Mouse (Mus musculus) CH12.LX (cell line): ENCODE results near the gene Epha2.

Source experiments
- CHD1 ChIP-seq: IDR thresholded peaks from 2 replicates; pipeline ENCODE4 v1.6.1; 2012; ENCODE audit warnings: low read depth, low read length, improper control_type of control experiment, inconsistent platforms
- CTCF ChIP-seq, 2 experiments: IDR thresholded peaks in 1 of 2; conservative IDR thresholded peaks in 1 of 2; 2 replicates each; pipeline ENCODE4 v1.5.1; 2011 to 2012; ENCODE audit warnings: low read depth in 2 of 2, low read length in 2 of 2, improper control_type of control experiment in 1 of 2, inconsistent platforms in 1 of 2, mild to moderate bottlenecking in 1 of 2, moderate library complexity in 1 of 2
- E2F4 ChIP-seq: IDR thresholded peaks from 2 replicates; pipeline ENCODE4 v1.6.1; 2011; ENCODE audit warnings: low read depth, low read length, improper control_type of control experiment; ENCODE audit not compliant: insufficient replicate concordance
- ELF1 ChIP-seq: IDR thresholded peaks from 2 replicates; pipeline ENCODE4 v1.6.1; 2014; ENCODE audit warnings: low read depth, mild to moderate bottlenecking, inconsistent platforms, low read length, improper control_type of control experiment
- EP300 ChIP-seq: IDR thresholded peaks from 2 replicates; pipeline ENCODE4 v1.6.1; 2011; ENCODE audit warnings: low read length, improper control_type of control experiment
- MAFK ChIP-seq: IDR thresholded peaks from 2 replicates; pipeline ENCODE4 v1.6.1; 2011; ENCODE audit warnings: low read length, improper control_type of control experiment; ENCODE audit not compliant: insufficient replicate concordance
- MAX ChIP-seq: IDR thresholded peaks from 2 replicates; pipeline ENCODE4 v1.6.1; 2011; ENCODE audit warnings: low read length, improper control_type of control experiment
- NRF1 ChIP-seq: IDR thresholded peaks from 2 replicates; pipeline ENCODE4 v1.6.1; 2014; ENCODE audit warnings: low read depth, mild to moderate bottlenecking, inconsistent platforms, low read length, improper control_type of control experiment, moderate library complexity
- POLR2A ChIP-seq: IDR thresholded peaks from 2 replicates; pipeline ENCODE4 v1.6.1; 2011; ENCODE audit warnings: low read depth, mild to moderate bottlenecking, improper control_type of control experiment, low read length
- POLR2AphosphoS2 ChIP-seq: IDR thresholded peaks from 2 replicates; pipeline ENCODE4 v1.6.1; 2011; ENCODE audit warnings: low read depth, low read length, improper control_type of control experiment
- SMC3 ChIP-seq: IDR thresholded peaks from 2 replicates; pipeline ENCODE4 v1.6.1; 2011; ENCODE audit warnings: low read depth, low read length, improper control_type of control experiment
- USF2 ChIP-seq: conservative IDR thresholded peaks from 2 replicates; pipeline ENCODE4 v1.6.1; 2011; ENCODE audit warnings: low read depth, low read length, improper control_type of control experiment
- ZNF384 ChIP-seq: IDR thresholded peaks from 2 replicates; pipeline ENCODE4 v1.6.1; 2012; ENCODE audit warnings: low read depth, low read length, improper control_type of control experiment, inconsistent platforms

- TF ChIP-seq ZNF384 = no peak
- no peak for TF ChIP-seq POLR2A
- TF ChIP-seq CTCF (conservative IDR thresholded peaks at IDR 0.05 in 1 of 2, IDR thresholded peaks at IDR 0.05 in 1 of 2; ENCODE audit: low read depth in 2 of 2, low read length in 2 of 2) = no peak
- TF ChIP-seq MAFK = no peak
- TF ChIP-seq CHD1 = no peak
- no peak for TF ChIP-seq EP300
- no peak for TF ChIP-seq MAX
- TF ChIP-seq SMC3 = no peak
- TF ChIP-seq E2F4 = no peak
- no peak for TF ChIP-seq NRF1
- TF ChIP-seq POLR2AphosphoS2 = no peak
- TF ChIP-seq ELF1 = no peak
- no peak for TF ChIP-seq USF2
Measured at GRCm38 (mm10) chr4:141254234-141254633, 46.8 kb upstream of the Epha2 start.
